Mouse (Mus musculus) lung, postnatal 0 days (tissue): ENCODE data around the gene Ilf3. TPM values are rescaled to one million over a fixed set of nuclear protein-coding genes. Genes with fewer than 3 reads are reported as not detected.

Experiments
- ATAC-seq: fragments of 200-750 bp; cut with Nextera tagmentation; 2 replicates; pipeline ENCODE4 v1.8.0; 2017; ENCODE audit warnings: moderate library complexity
- DNase-seq: peaks from one replicate; pipeline ENCODE4 v3.0.0-alpha.2; 2016; ENCODE audit warnings: low spot score
- H3K27ac ChIP-seq: fragments of 300-500 bp; sonication (generic); 2 replicates; pipeline ENCODE4 v1.5.1; 2014; ENCODE audit warnings: antibody characterized with exemption, mild to moderate bottlenecking, low read length, mixed read lengths
- H3K27me3 ChIP-seq: fragments of 300-500 bp; sonication (generic); replicated peaks from 2 replicates; pipeline ENCODE4 v1.6.1; 2014; ENCODE audit warnings: low read length, mixed read lengths; ENCODE audit not compliant: insufficient read depth
- H3K36me3 ChIP-seq: fragments of 300-500 bp; sonication (generic); 2 replicates; pipeline ENCODE4 v1.6.1; 2014; ENCODE audit warnings: low read length, mixed read lengths; ENCODE audit not compliant: insufficient read depth
- H3K4me1 ChIP-seq: fragments of 300-500 bp; sonication (generic); 2 replicates; pipeline ENCODE4 v1.6.1; 2014; ENCODE audit warnings: antibody characterized with exemption, low read depth, low read length, mixed read lengths; ENCODE audit not compliant: insufficient read depth
- H3K4me2 ChIP-seq: fragments of 300-500 bp; sonication (generic); replicated peaks from 2 replicates; pipeline ENCODE4 v1.6.1; 2014; ENCODE audit warnings: low read depth, mild to moderate bottlenecking, low read length, moderate library complexity, mixed read lengths
- H3K4me3 ChIP-seq: fragments of 300-500 bp; sonication (generic); 2 replicates; pipeline ENCODE4 v1.5.1; 2014; ENCODE audit warnings: low read depth, low read length
- H3K9ac ChIP-seq: fragments of 300-500 bp; sonication (generic); replicated peaks from 2 replicates; pipeline ENCODE4 v1.6.1; 2014; ENCODE audit warnings: low read depth, mild to moderate bottlenecking
- H3K9me3 ChIP-seq: fragments of 300-500 bp; sonication (generic); 2 replicates; pipeline ENCODE4 v1.6.1; 2016; ENCODE audit warnings: low read length, mixed read lengths
- CTCF ChIP-seq: IDR thresholded peaks from 2 replicates; pipeline ENCODE4 v1.5.1; 2016; ENCODE audit warnings: antibody characterized with exemption, mild to moderate bottlenecking
- EP300 ChIP-seq: IDR thresholded peaks from 2 replicates; pipeline ENCODE4 v1.6.1; 2016; ENCODE audit warnings: antibody characterized with exemption, mild to moderate bottlenecking, control low read depth
- WGBS: fragments of 180-500 bp; shearing (Covaris S2); extraction: QIAGEN DNeasy Blood & Tissue Kit; methylation state at CpG from one replicate; pipeline ENCODE4 v1.1.7; 2014; 5-methylcytosine and 5-hydroxymethylcytosine counted together
- polyA plus RNA-seq: library from polyadenylated mRNA; unstranded; fragments of >200 nt; fragmentation: Nextera tagmentation; extraction: Ambion mirVana; gene quantifications from 2 replicates; pipeline ENCODE4 v1.2.1, GENCODE M21; 2015

Gene Ilf3
- polyA plus RNA-seq, 1 experiment from 2014 or later, result 53.4 TPM

DNA sequence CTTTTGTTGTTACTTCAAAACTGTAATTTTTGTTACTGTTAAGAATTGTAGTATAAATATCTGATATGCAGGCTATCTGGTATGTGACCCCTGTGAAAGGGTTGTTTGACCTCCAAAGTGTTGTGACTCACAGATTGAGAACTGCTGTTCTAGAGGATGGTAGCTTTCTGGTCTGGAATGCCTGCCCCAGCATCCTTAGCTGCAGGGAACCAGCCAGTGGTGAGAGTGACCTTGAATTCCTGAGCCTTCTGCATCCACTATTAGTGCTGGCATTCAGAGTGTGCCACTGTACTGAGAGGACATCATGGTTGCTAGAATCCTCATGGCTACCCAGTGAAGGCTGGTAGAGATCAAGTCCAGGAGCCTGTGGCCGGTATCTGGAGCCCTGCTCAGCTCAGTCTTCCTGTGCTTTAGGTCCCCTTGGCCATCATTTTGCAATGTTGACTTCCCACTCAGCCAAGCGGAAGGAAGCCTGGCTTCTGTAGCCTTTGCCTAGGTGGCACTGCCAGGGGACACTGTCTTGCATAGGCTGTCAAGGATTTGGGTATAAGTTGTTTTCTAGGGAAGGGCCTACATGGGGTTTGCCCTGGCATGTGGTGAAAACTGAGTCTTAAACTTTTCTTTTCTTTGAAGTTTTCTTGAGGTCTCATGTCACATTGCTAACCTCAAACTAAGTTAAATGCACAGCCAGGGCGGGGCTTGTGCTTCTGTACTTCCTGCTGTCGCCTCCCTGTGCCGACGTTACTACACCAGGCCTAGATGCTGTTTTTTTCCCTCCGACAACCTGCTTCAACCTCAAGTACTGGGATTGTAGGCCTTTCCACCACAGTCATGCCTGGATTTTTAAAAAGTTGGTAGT is 68.3 kb downstream of the Ilf3 start:
- peaks cover 20% of the 10 kb centered on the region; the same call in 1 of the 2 replicates for H3K4me1 ChIP-seq
- H3K27me3 ChIP-seq, result no peaks in the 10 kb centered on the region
- WGBS, result 59% methylated on average over 7 of the region's 7 CpGs
- H3K4me2 ChIP-seq, result no peak overlapping the region
- no peaks in the 10 kb centered on the region for H3K9me3 ChIP-seq
- peak overlapping the region; percentile 74; the same call in 1 of the 2 replicates for H3K27ac ChIP-seq
- DNase-seq, result peak; percentile 50
- H3K9ac ChIP-seq, result no peak overlapping the region
- H3K36me3 ChIP-seq, result no peaks in the 10 kb centered on the region
- no peak for TF ChIP-seq EP300
- TF ChIP-seq CTCF, result no peak
- no peak overlapping the region for H3K4me3 ChIP-seq
- no peak; the same call in 1 of the 2 replicates for ATAC-seq

DNA sequence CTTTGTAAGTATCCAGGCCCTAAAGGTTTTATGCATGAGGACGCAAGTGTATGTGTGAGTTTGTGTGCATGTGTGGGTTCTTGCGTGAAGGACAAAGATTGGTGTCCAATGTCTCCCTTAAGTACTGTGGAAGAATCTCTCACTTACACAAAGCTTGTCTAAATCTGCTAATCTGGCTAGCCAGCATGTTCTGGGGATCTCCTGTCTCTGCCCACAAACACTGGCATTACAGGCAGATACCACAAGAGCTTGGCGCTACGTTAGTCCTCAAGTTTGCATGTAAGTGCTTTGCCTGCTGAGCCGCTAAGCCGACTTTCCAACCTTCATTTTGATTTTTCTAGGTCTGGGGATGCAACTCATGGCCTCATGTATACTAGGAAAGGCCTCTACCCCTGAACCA is 69.9 kb downstream of the Ilf3 start:
- H3K9ac ChIP-seq, result no peak overlapping the region
- no peak overlapping the region for H3K4me3 ChIP-seq
- ATAC-seq (no peak), DNase-seq (no peak)
- peak overlapping the region; percentile 74 for H3K27ac ChIP-seq
- H3K4me2 ChIP-seq, result no peak overlapping the region
- H3K27me3 ChIP-seq, result no peaks in the 10 kb centered on the region
- WGBS, result 92% methylated on average over 6 of the region's 6 CpGs
- H3K9me3 ChIP-seq, result no peaks in the 10 kb centered on the region
- no peaks in the 10 kb centered on the region for H3K36me3 ChIP-seq
- no peak for TF ChIP-seq CTCF
- TF ChIP-seq EP300, result no peak
- peaks cover 20% of the 10 kb centered on the region; the same call in 1 of the 2 replicates for H3K4me1 ChIP-seq

DNA sequence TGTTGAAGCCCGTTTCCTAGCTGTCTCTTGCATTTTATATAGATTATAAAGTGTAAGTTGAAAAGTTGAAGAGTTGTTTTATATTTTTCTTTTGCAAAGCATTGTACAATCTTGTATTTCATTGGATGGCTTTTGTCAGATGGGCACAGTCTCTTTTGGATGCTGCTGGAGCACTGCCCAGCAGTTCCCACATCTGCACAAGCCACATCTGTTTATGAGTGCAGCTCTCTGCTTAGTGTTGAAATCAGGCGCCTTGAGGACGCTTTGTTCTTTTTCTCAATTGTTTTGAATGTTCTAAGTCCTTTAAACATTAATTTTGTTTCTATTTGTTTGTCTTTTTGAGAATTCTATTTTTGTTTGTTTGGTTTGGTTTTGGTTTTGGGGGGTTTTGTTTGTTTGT is 70.5 kb downstream of the Ilf3 start:
- peak; percentile 75 for ATAC-seq
- Histone ChIP-seq H3K36me3 (no peaks in the 10 kb centered on the region), H3K4me1 (peaks cover 20% of the 10 kb centered on the region; the same call in 1 of the 2 replicates), H3K27me3 (no peaks in the 10 kb centered on the region), H3K27ac (peak overlapping the region; percentile 74), H3K4me3 (no peak overlapping the region), H3K9me3 (no peaks in the 10 kb centered on the region), H3K4me2 (no peak overlapping the region), H3K9ac (no peak overlapping the region)
- 40% methylated on average over 3 of the region's 3 CpGs for WGBS
- peak; percentile 87 for DNase-seq
- TF ChIP-seq EP300 (peak; percentile 81), CTCF (no peak)

DNA sequence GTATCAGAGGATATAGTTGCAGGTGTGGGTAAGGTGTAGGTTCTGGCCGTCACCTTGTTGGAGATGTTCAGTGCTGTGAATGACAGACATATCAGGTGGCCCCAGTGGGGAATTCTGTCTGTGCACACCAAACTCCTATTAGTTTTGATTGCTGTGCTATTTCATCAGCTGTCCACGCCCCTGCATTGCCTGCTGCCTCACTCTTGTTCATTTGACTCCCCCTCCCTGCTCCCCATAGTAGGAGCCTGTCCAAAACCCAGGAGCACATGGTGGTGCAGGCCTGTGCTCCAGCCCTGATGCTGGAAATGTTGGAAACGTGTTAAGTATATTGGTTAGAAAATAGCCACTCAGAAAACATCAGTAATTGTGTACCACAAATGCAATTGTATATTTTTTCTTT is 71.8 kb downstream of the Ilf3 start:
- peak; percentile 37 for DNase-seq
- no peaks in the 10 kb centered on the region for H3K27me3 ChIP-seq
- WGBS, result 79% methylated on average over 3 of the region's 3 CpGs

DNA sequence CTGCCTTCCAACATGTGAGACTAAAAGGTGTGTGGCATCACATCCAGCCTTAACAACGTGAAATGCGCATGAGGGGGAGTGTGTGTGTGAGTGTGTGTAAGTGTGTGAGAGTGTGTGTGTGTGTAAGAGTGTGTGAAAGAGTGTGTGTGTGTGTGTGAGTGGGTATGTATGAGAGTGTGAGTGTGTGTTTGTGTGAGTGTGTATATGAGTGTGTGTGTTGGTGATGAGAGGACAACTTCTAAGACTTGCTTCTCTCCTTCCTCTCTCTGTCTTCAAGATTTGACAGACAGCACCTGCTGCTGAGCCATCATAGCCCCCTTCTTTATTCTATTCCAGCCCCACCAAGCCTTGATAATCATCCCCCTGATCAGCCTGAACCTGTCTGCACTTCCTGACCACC is 72.2 kb downstream of the Ilf3 start:
- Histone ChIP-seq H3K36me3 (no peaks in the 10 kb centered on the region), H3K9me3 (no peaks in the 10 kb centered on the region), H3K4me2 (no peak overlapping the region), H3K4me1 (peaks cover 22% of the 10 kb centered on the region; the same call in 1 of the 2 replicates), H3K27ac (no peak overlapping the region), H3K9ac (no peak overlapping the region), H3K4me3 (no peak overlapping the region), H3K27me3 (no peaks in the 10 kb centered on the region)
- no peak for TF ChIP-seq CTCF
- no peak for TF ChIP-seq EP300
- 80% methylated on average over 2 of the region's 2 CpGs for WGBS
- ATAC-seq (no peak), DNase-seq (no peak)

More for the DNA sequence above, 71.8 kb downstream of the Ilf3 start:
- Histone ChIP-seq H3K4me2 (no peak overlapping the region), H3K27ac (no peak overlapping the region), H3K36me3 (no peaks in the 10 kb centered on the region), H3K4me3 (no peak overlapping the region), H3K4me1 (peaks cover 20% of the 10 kb centered on the region; the same call in 1 of the 2 replicates), H3K9ac (no peak overlapping the region), H3K9me3 (no peaks in the 10 kb centered on the region)
- TF ChIP-seq EP300, result no peak
- TF ChIP-seq CTCF, result no peak
- ATAC-seq, result 0 out of 2 replicates have a peak, but pooled peaks have one; percentile 28

DNA sequence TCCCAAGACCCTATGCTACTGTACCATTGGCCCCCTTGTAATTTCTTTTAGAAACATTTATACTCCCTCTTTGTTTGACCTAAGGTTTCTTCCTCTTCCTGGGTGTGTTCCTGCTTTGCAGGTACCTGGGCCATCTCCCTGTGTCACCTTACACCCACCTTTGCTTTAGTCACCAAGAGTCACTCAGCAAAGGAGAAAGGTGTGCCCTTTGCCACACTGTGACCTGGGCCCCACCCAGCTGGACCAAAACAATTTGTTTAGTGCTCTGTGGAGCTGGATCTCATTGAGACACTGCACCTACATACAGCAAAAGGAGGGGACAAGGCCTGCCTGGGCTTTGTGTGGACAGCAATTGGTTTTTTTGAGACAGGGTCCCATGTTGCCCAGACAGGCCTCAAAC is 72.7 kb downstream of the Ilf3 start:
- H3K4me1 ChIP-seq, result peaks cover 22% of the 10 kb centered on the region; the same call in 1 of the 2 replicates
- no peaks in the 10 kb centered on the region for H3K36me3 ChIP-seq
- no peak for DNase-seq
- no peak overlapping the region for H3K27ac ChIP-seq
- H3K4me3 ChIP-seq, result no peak overlapping the region
- no peak overlapping the region for H3K4me2 ChIP-seq
- no peaks in the 10 kb centered on the region for H3K27me3 ChIP-seq
- H3K9me3 ChIP-seq, result no peaks in the 10 kb centered on the region
- no peak for ATAC-seq
- no peak for TF ChIP-seq CTCF
- no peak for TF ChIP-seq EP300
- H3K9ac ChIP-seq, result no peak overlapping the region
